Mouse (Mus musculus) ES-Bruce4 (cell line): ENCODE measurements around the gene Pcyox1. TPM values are rescaled to one million over a fixed set of nuclear protein-coding genes. Genes with fewer than 3 reads are reported as not detected.

Experiments used
- H3K27ac ChIP-seq: 2 replicates; pipeline ENCODE4 v1.5.1; 2012; ENCODE audit warnings: low read length, inconsistent platforms; ENCODE audit not compliant: insufficient read depth
- H3K27me3 ChIP-seq: 2 replicates; pipeline ENCODE4 v1.6.1; 2012; ENCODE audit warnings: mild to moderate bottlenecking, low read length, inconsistent platforms; ENCODE audit not compliant: control insufficient read depth, poor library complexity, insufficient read depth, severe bottlenecking
- H3K36me3 ChIP-seq: 2 replicates; pipeline ENCODE4 v1.6.1; 2012; ENCODE audit warnings: inconsistent platforms, mild to moderate bottlenecking, low read length, moderate library complexity; ENCODE audit not compliant: control insufficient read depth, poor library complexity, insufficient read depth, severe bottlenecking
- H3K4me1 ChIP-seq: one replicate; pipeline ENCODE4 v1.8.1; 2011; ENCODE audit warnings: low read length; ENCODE audit not compliant: control insufficient read depth, insufficient read depth
- H3K4me3 ChIP-seq: 2 replicates; pipeline ENCODE4 v1.5.1; 2011; ENCODE audit warnings: low read depth, mild to moderate bottlenecking, low read length
- H3K9ac ChIP-seq: 2 replicates; pipeline ENCODE4 v1.6.1; 2012; ENCODE audit warnings: low read depth, mild to moderate bottlenecking, inconsistent platforms; ENCODE audit not compliant: poor library complexity, severe bottlenecking
- H3K9me3 ChIP-seq: replicated peaks from 2 replicates; pipeline ENCODE4 v1.6.1; 2012; ENCODE audit warnings: mild to moderate bottlenecking, low read length, inconsistent platforms; ENCODE audit not compliant: control insufficient read depth, poor library complexity, insufficient read depth, severe bottlenecking
- CTCF ChIP-seq: IDR thresholded peaks from one replicate; pipeline ENCODE4 v1.8.1; 2011; ENCODE audit warnings: low read depth, low read length
- EP300 ChIP-seq: IDR thresholded peaks from 2 replicates; pipeline ENCODE4 v1.6.1; 2011; ENCODE audit warnings: low read depth, low read length; ENCODE audit not compliant: insufficient read depth
- POLR2A ChIP-seq: IDR thresholded peaks from one replicate; pipeline ENCODE4 v1.8.1; 2011; ENCODE audit warnings: low read length; ENCODE audit not compliant: insufficient read depth
- polyA plus RNA-seq: library from polyadenylated mRNA; stranded (reverse); fragments of >200 nt; gene quantifications from 2 replicates; pipeline ENCODE4 v1.2.4, GENCODE M21; 2011; ENCODE audit warnings: low read depth; ENCODE audit not compliant: missing spikeins, insufficient read depth, insufficient read length

The Pcyox1 gene
- polyA plus RNA-seq, 1 experiment, result 50.1 TPM

DNA sequence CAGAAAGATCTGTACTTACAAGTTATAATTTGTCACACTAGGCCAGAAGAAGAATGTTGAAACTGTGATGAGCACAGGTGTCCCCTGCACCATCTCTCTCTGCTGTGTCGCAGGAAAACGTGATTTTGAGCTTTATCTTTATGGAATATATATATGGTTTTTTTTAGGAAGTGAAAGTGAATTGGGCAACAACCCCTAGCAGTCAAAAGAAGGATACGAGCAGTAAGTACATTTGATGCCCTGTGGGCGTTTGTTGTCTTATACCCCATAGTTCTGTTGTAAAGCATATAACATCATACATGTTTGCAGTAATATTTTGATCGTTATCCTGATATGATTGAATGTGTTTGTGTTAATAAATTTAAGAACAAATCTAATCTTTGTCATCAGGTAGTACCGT, 21.8 kb upstream of the Pcyox1 start:
- Histone ChIP-seq H3K4me1 (no peaks in the 10 kb centered on the region), H3K9me3 (no peaks in the 10 kb centered on the region), H3K4me3 (no peak overlapping the region), H3K27ac (no peak overlapping the region), H3K36me3 (peaks cover 32% of the 10 kb centered on the region), H3K9ac (no peak overlapping the region), H3K27me3 (no peaks in the 10 kb centered on the region)
- TF ChIP-seq EP300, result no peak
- no peak for TF ChIP-seq CTCF
- no peak for TF ChIP-seq POLR2A

DNA sequence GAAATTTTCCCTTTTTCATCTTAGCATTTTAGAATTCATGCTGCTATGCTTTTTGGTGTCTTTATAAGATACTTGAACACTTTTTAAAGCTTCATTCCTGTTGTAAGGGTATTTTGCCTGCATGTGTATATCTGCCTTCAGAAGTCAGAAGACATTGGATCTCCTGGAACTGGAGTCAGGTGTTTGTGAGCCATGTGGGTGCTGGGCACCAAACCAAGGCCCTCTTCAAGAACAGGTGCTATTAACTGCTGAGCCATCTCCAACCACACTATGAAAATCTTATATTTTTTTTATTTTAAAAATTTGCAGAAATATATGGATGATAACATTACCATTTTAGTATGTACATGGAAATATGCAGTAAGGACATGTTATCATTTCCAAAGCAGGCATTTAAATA, 9.4 kb upstream of the Pcyox1 start:
- H3K4me3 ChIP-seq, result no peak overlapping the region
- no peaks in the 10 kb centered on the region for H3K27me3 ChIP-seq
- H3K9ac ChIP-seq, result no peak overlapping the region
- H3K27ac ChIP-seq, result no peak overlapping the region
- no peaks in the 10 kb centered on the region for H3K9me3 ChIP-seq
- TF ChIP-seq EP300 (no peak), CTCF (no peak), POLR2A (no peak)
- peaks cover 9% of the 10 kb centered on the region for H3K36me3 ChIP-seq
- peaks cover 3% of the 10 kb centered on the region for H3K4me1 ChIP-seq

DNA sequence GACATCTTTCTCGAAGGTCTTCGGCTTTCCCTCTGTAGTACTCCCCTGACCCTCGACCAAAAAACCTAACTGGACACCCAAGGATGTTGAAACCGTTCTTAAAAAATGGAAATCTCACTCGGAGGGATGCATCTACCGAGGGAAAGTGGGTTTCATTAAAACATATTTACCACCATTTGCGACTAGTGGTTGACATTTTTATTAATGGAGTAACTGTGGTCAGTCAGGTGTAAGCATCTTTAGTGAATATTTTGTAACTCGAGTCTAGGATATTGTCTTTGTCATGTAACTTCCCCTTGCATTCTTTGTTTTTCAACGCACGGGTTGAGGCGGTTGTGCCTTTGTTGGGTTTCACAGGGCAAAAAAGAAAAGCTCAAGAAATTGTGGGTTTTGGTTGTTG, 8.0 kb upstream of the Pcyox1 start:
- H3K9me3 ChIP-seq, result no peaks in the 10 kb centered on the region
- no peaks in the 10 kb centered on the region for H3K27me3 ChIP-seq
- no peak for TF ChIP-seq CTCF
- TF ChIP-seq POLR2A, result no peak
- no peak for TF ChIP-seq EP300
- H3K4me3 ChIP-seq, result peak overlapping the region; percentile 68
- peaks cover 3% of the 10 kb centered on the region for H3K4me1 ChIP-seq
- peak overlapping the region; percentile 74 for H3K9ac ChIP-seq
- H3K36me3 ChIP-seq, result peaks cover 9% of the 10 kb centered on the region
- H3K27ac ChIP-seq, result peak overlapping the region; percentile 58

DNA sequence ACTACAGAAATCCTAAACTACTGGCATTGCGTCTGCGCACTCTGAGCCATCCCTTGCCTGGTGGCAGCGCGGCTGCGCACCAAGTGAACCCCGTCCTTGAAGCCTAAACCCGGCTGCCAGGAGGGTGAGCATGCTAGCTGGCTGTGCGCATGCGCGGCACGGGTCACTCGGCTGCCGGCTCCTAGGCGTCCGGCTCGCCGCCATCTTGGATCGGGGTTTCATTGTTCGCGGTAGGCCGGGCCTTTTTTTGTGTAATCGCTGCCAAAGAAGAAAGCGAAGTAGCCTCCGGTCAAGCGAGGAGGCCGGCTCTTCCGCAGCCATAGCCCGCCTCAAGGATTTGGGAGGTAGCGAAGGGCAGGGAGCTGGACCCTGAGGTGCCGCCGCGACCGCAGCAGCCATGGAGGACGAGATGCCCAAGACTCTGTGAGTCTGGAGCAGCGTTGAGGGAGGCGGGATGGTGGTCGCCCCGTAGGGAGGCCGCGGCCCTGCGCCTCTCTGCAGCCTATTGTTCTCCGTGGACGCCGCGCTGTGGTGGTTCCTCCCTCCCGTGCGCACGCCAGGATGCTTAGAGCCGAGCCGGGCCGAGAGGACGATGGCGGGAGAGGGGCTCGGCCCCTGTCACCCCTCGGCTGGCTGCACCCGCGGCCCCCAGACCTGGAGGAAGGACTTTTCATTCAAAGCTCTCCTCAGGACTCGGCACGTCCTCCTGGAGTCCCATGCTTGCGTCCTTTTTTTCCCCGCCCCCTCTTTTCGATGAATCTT, 7.3 kb upstream of the Pcyox1 start, which contains the start of gene Tia1:
Gene Tia1, plus strand, starts transcription at position 120 of the 762 bp plus-strand sequence.
- H3K9me3 ChIP-seq, result no peaks in the 10 kb centered on the region
- peaks cover 3% of the 10 kb centered on the region for H3K4me1 ChIP-seq
- peaks cover 9% of the 10 kb centered on the region for H3K36me3 ChIP-seq
- peak within 1 kb of the TSS; percentile 58 for H3K27ac ChIP-seq
- TF ChIP-seq POLR2A (no peak), EP300 (no peak), CTCF (no peak)
- H3K9ac ChIP-seq, result peak within 1 kb of the TSS; percentile 74
- H3K27me3 ChIP-seq, result no peaks in the 10 kb centered on the region
- H3K4me3 ChIP-seq, result peak within 1 kb of the TSS; percentile 81

DNA sequence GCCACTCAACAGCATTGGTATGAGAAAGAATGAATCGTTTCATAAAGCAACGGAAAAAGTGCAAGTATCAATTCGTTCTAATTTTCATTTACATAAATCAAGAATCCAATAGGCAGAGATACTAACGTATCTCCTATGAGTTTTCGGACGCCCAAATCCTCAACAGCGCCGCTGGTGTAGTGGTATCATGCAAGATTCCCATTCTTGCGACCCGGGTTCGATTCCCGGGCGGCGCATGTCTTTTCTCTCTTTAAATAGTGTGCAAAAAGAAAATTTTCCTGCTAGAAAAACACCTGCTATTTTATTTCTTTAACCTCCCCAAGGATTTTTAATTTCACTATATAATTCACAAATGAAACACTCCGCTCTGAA, 6.8 kb upstream of the Pcyox1 start:
- peaks cover 3% of the 10 kb centered on the region for H3K4me1 ChIP-seq
- H3K27ac ChIP-seq, result no peak overlapping the region
- H3K9me3 ChIP-seq, result no peaks in the 10 kb centered on the region
- peak overlapping the region; percentile 7 for H3K4me3 ChIP-seq
- H3K27me3 ChIP-seq, result no peaks in the 10 kb centered on the region
- H3K36me3 ChIP-seq, result peaks cover 9% of the 10 kb centered on the region
- H3K9ac ChIP-seq, result no peak overlapping the region
- TF ChIP-seq CTCF (no peak), EP300 (no peak), POLR2A (no peak)

DNA sequence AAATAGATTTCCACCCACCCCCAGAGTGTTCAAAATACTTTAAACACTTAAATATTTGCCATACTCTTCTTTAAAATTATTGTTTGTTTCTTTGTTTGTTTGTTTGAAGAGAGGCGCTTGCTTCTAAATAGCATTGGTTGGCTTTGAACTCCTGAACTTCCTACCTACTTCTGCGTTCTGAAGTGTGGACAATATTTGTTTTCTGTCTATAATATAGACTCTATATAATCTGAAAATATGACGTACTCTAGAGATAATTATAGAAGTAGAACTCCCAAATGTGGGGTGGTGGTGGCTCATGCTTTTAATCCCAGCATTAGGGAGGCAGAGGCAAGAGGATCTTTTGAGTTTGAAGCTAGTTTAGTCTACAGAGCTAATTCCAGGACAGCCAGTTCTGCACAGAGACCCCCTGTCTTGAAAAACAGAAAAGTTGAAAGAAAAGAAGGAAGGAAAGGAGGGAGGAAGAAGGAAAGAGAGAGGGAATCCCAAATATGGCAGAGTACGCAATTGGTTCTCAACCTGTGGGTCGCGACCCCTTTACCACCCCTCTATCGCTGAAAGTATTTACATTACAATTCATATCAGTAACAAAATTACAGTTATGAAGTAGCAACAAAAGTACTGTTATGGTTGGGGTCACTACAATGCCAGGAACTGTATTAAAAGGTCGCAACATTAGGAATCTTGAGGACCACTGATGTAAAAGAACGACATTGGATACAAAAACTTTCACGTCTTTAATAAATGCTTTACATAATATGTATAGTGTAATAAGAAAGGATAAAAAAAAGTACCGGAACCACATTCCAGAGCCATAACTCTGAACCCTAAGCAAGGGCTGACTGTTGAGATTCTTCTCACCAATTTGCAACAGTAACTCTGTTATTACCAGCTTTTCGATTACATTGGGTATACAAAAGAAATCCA, 6.0 kb upstream of the Pcyox1 start:
- TF ChIP-seq POLR2A (no peak), EP300 (no peak), CTCF (no peak)
- Histone ChIP-seq H3K27me3 (no peaks in the 10 kb centered on the region), H3K9me3 (no peaks in the 10 kb centered on the region), H3K9ac (peak overlapping the region; percentile 50; the same call in 1 of the 2 replicates), H3K36me3 (peaks cover 9% of the 10 kb centered on the region), H3K4me3 (peak overlapping the region; percentile 49), H3K27ac (no peak overlapping the region), H3K4me1 (peaks cover 3% of the 10 kb centered on the region)
